Mouse (Mus musculus) hindbrain, embryonic 12.5 days (tissue): ENCODE measurements at regions not wholly inside any gene's neighbourhood (a gene's known extent, or its start where the extent isn't known, plus 50 kb on each side); places are given as distances from the start of the nearest gene placed in this dataset.

Experiments used
- ATAC-seq: fragments of 200-750 bp; cut with Nextera tagmentation; 2 replicates; pipeline ENCODE4 v1.8.0; 2017; ENCODE audit warnings: moderate TSS enrichment; ENCODE audit not compliant: low FRiP score
- H3K27ac ChIP-seq: fragments of 300-500 bp; sonication (generic); 2 replicates; pipeline ENCODE4 v1.5.1; 2016; ENCODE audit warnings: mild to moderate bottlenecking
- H3K27me3 ChIP-seq: fragments of 300-500 bp; sonication (generic); 2 replicates; pipeline ENCODE4 v1.6.1; 2016; ENCODE audit warnings: mild to moderate bottlenecking
- H3K36me3 ChIP-seq: fragments of 300-500 bp; sonication (generic); 2 replicates; pipeline ENCODE4 v1.6.1; 2016; ENCODE audit warnings: mild to moderate bottlenecking
- H3K4me1 ChIP-seq: fragments of 300-500 bp; sonication (generic); 2 replicates; pipeline ENCODE4 v1.6.1; 2016
- H3K4me2 ChIP-seq: fragments of 300-500 bp; sonication (generic); replicated peaks from 2 replicates; pipeline ENCODE4 v1.6.1; 2016; ENCODE audit warnings: mild to moderate bottlenecking
- H3K4me3 ChIP-seq: fragments of 300-500 bp; sonication (generic); 2 replicates; pipeline ENCODE4 v1.5.1; 2016; ENCODE audit warnings: mild to moderate bottlenecking
- H3K9ac ChIP-seq: fragments of 300-500 bp; sonication (generic); 2 replicates; pipeline ENCODE4 v1.6.1; 2016; ENCODE audit warnings: mild to moderate bottlenecking, moderate library complexity
- H3K9me3 ChIP-seq: fragments of 300-500 bp; sonication (generic); replicated peaks from 2 replicates; pipeline ENCODE4 v1.6.1; 2016; ENCODE audit warnings: mild to moderate bottlenecking
- WGBS: fragments of 180-500 bp; shearing (Covaris S2); methylation state at CpG from one replicate; pipeline ENCODE4 v1.1.7; 2016; 5-methylcytosine and 5-hydroxymethylcytosine counted together

GRCm38 (mm10) chr14:31930367-31930766, 98.4 kb upstream of the Galnt15 start:
- Histone ChIP-seq H3K9ac (no peak overlapping the region), H3K4me3 (no peak overlapping the region), H3K27me3 (no peaks in the 10 kb centered on the region), H3K9me3 (no peaks in the 10 kb centered on the region), H3K27ac (no peak overlapping the region), H3K4me1 (peaks cover 9% of the 10 kb centered on the region), H3K36me3 (no peaks in the 10 kb centered on the region), H3K4me2 (no peak overlapping the region)
- no peak for ATAC-seq
- WGBS, result 72% methylated on average over 9 of the region's 9 CpGs

DNA sequence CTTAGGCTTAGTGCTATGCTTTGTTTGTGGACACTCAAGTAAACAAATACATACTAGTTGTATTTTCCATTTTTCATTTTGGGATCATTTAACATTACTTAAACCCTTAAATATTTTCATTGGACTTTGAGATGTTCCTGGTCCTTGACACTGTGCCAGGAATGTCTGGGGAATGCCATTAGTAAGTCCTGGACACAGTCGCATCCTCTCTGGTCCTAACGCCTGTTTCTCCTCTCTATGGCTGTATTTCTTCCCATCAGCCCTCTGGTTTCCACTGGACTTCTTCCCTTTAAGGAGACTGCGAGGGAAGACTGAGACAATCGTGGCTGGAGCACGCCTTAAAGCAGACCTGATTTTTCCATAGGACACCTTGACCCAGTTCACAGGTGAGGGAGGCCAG, 96.8 kb upstream of the Galnt15 start:
- 94% methylated on average over 5 of the region's 5 CpGs for WGBS
- no peak overlapping the region for H3K4me3 ChIP-seq
- H3K9me3 ChIP-seq, result no peaks in the 10 kb centered on the region
- peaks cover 9% of the 10 kb centered on the region for H3K4me1 ChIP-seq
- no peaks in the 10 kb centered on the region for H3K27me3 ChIP-seq
- H3K4me2 ChIP-seq, result no peak overlapping the region
- no peaks in the 10 kb centered on the region for H3K36me3 ChIP-seq
- no peak for ATAC-seq
- H3K9ac ChIP-seq, result no peak overlapping the region
- H3K27ac ChIP-seq, result no peak overlapping the region

DNA sequence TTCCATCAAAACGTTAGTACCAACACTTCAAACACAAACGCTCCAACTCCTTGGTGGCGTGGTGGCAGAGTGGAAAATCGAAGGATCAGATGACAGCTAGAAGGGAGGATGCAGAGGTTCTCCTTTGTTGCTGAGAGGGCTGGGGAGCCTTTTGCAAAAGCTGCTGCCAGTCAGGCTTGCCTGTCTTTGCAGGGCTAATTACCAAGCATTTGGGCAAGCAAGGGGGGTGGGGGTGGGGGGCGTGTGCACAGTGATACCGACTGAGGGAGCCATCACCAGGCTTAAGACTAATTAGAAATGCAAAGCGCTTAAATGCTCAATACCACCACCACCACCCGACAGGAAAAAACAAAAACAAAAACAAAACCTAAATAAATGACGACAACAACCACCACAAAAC, 95.3 kb upstream of the Galnt15 start:
- peak; percentile 86 for ATAC-seq
- H3K9ac ChIP-seq, result peak overlapping the region; percentile 64
- peaks cover 9% of the 10 kb centered on the region for H3K4me1 ChIP-seq
- peak overlapping the region; percentile 97 for H3K27ac ChIP-seq
- 0 out of 2 replicates have a peak, but pooled peaks cover 7% of the 10 kb centered on the region for H3K9me3 ChIP-seq
- 2% methylated on average over 9 of the region's 9 CpGs for WGBS
- H3K36me3 ChIP-seq, result no peaks in the 10 kb centered on the region
- no peaks in the 10 kb centered on the region for H3K27me3 ChIP-seq
- peak overlapping the region; percentile 66 for H3K4me2 ChIP-seq
- H3K4me3 ChIP-seq, result peak overlapping the region; percentile 36

DNA sequence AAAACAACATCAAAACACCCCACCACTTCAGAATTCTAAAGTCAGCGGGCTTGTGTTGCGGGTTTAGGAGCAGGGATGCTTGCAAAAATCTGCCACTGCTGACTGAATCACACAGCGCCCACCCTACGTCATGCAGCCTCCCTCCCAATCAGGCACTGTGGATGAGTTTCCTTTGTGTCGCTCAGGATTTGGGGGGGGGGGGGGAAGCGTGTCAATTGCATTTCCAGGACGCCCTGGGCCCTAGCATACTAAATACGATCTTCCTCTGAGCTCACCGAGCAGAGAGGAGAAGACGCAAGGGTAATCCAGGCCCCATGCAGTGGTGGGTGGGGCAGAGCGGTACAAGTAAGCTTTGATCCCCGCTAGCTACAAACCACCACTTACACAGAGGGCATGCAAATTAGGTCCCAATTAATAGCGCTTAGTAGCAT, 94.9 kb upstream of the Galnt15 start:
- Histone ChIP-seq H3K9me3 (0 out of 2 replicates have a peak, but pooled peaks cover 7% of the 10 kb centered on the region), H3K9ac (peak overlapping the region; percentile 64), H3K27ac (peak overlapping the region; percentile 97), H3K36me3 (no peaks in the 10 kb centered on the region), H3K4me1 (peaks cover 9% of the 10 kb centered on the region), H3K4me2 (peak overlapping the region; percentile 66), H3K4me3 (peak overlapping the region; percentile 36), H3K27me3 (no peaks in the 10 kb centered on the region)
- peak; percentile 97 for ATAC-seq
- WGBS, result 2% methylated on average over 13 of the region's 13 CpGs

- 0 out of 2 replicates have a peak, but pooled peaks cover 7% of the 10 kb centered on the region for H3K9me3 ChIP-seq
- peak overlapping the region; percentile 36 for H3K4me3 ChIP-seq
- H3K27ac ChIP-seq, result peak overlapping the region; percentile 97
- H3K4me1 ChIP-seq, result peaks cover 9% of the 10 kb centered on the region
- H3K4me2 ChIP-seq, result peak overlapping the region; percentile 66
- ATAC-seq, result peak; percentile 77
- H3K36me3 ChIP-seq, result no peaks in the 10 kb centered on the region
- H3K27me3 ChIP-seq, result no peaks in the 10 kb centered on the region
- H3K9ac ChIP-seq, result peak overlapping the region; percentile 64
- WGBS, result under 1% methylated on average over 5 of the region's 6 CpGs
These were observed 94.5 kb upstream of the Galnt15 start for GRCm38 (mm10) chr14:31934321-31934720.

DNA sequence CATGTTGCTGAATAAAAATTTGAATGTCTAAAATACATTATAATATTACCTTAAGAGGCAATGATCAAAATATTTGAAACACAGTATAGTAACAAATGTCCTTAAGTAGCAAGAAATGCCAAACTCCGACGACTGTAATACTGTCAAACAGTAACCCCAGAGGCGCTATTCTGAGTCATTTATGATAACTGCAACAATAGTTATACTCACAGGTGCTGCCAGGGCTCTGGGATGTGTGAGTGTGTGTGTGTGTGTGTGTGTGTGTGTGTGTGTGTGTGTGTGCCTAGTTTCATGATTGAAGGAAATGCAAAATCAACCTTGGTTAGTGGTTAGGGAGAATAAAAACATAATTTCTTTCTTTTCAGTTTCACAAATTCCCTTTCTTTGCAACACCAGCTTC, 94.0 kb upstream of the Galnt15 start:
- Histone ChIP-seq H3K9me3 (0 out of 2 replicates have a peak, but pooled peaks cover 7% of the 10 kb centered on the region), H3K36me3 (no peaks in the 10 kb centered on the region), H3K4me2 (peak overlapping the region; percentile 66), H3K4me3 (peak overlapping the region; percentile 36; the same call in 1 of the 2 replicates), H3K9ac (peak overlapping the region; percentile 43; the same call in 1 of the 2 replicates), H3K27me3 (no peaks in the 10 kb centered on the region), H3K27ac (peak overlapping the region; percentile 97), H3K4me1 (peaks cover 9% of the 10 kb centered on the region)
- WGBS, result 17% methylated on average over 3 of the region's 3 CpGs
- no peak for ATAC-seq

DNA sequence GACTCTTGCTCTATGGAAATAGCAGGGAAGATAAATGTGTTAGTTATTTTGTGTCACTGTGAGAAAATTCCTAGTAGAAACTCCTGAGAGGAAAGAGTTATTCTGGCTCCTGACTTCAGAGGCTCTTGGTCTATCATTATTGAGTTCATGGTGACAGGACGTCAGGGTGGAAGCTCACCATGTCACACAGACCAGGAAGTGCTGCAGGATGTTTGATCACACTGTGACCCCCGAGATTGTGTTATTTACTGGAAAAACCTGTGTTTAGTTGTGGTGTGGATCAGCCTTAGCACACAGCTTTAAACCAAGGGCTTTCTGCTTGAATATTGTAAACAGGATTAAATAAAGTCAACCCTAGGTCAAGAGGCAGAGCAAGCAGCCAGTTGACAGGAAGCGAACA, 93.4 kb upstream of the Galnt15 start:
- Histone ChIP-seq H3K36me3 (no peaks in the 10 kb centered on the region), H3K4me3 (no peak overlapping the region), H3K4me2 (no peak overlapping the region), H3K9me3 (0 out of 2 replicates have a peak, but pooled peaks cover 7% of the 10 kb centered on the region), H3K27me3 (no peaks in the 10 kb centered on the region), H3K9ac (no peak overlapping the region), H3K4me1 (peaks cover 9% of the 10 kb centered on the region), H3K27ac (peak overlapping the region; percentile 97)
- no peak for ATAC-seq
- 59% methylated on average over 3 of the region's 3 CpGs for WGBS

- WGBS, result 85% methylated on average over 3 of the region's 3 CpGs
- no peak overlapping the region for H3K4me3 ChIP-seq
- no peak overlapping the region for H3K4me2 ChIP-seq
- no peak overlapping the region for H3K9ac ChIP-seq
- H3K4me1 ChIP-seq, result peaks cover 9% of the 10 kb centered on the region
- H3K36me3 ChIP-seq, result no peaks in the 10 kb centered on the region
- no peak for ATAC-seq
- no peaks in the 10 kb centered on the region for H3K27me3 ChIP-seq
- no peak overlapping the region for H3K27ac ChIP-seq
- H3K9me3 ChIP-seq, result 0 out of 2 replicates have a peak, but pooled peaks cover 7% of the 10 kb centered on the region
These were observed 92.2 kb upstream of the Galnt15 start for GRCm38 (mm10) chr14:31936581-31936980.

GRCm38 (mm10) chr14:31940900-31941299, 87.9 kb upstream of the Galnt15 start:
- ATAC-seq, result no peak
- Histone ChIP-seq H3K4me1 (no peaks in the 10 kb centered on the region), H3K9ac (no peak overlapping the region), H3K36me3 (no peaks in the 10 kb centered on the region), H3K4me2 (no peak overlapping the region), H3K4me3 (no peak overlapping the region), H3K27me3 (no peaks in the 10 kb centered on the region), H3K9me3 (0 out of 2 replicates have a peak, but pooled peaks cover 7% of the 10 kb centered on the region), H3K27ac (no peak overlapping the region)
- WGBS, result 83% methylated on average over 6 of the region's 6 CpGs

DNA sequence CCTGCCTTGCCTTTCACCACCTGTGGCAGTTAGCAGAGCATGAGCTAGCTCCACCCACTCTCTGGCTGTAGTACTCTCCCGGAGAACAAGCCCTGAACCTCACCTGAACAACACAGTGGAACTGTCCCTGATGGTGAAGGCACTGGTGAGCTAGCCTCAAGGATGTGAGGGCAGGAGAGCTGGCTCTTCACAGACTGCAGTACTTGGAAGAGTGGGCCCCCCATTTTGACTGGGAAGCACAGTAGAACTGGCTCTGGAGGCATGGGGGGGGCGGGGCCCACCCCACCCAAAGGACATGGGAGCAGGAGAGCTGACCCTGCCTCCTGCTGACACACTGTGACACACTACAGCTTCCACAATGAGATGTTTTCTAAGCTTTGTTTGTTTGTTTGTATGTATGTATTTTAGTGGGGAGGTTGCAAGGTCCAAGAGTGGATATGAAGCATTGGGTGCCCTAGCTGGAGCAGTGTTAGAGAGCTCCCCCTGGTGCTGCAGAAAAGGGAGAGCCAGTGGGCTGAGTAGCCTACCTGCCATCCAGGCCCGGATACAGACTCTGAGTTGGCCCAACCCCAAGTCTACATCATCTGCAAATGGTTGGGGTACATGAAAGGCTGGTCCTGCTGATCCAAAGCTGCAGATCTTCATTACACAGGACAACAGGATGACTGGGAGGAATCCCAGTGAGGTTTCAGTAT, 86.4 kb upstream of the Galnt15 start:
- Histone ChIP-seq H3K9me3 (0 out of 2 replicates have a peak, but pooled peaks cover 4% of the 10 kb centered on the region), H3K27ac (no peak overlapping the region)
- WGBS, result 72% methylated on average over 3 of the region's 3 CpGs

GRCm38 (mm10) chr14:31944682-31945081, 84.1 kb upstream of the Galnt15 start:
- Histone ChIP-seq H3K9ac (no peak overlapping the region), H3K4me3 (no peak overlapping the region), H3K27ac (no peak overlapping the region), H3K4me1 (0 out of 2 replicates have a peak, but pooled peaks cover 5% of the 10 kb centered on the region), H3K4me2 (no peak overlapping the region), H3K27me3 (no peaks in the 10 kb centered on the region), H3K36me3 (no peaks in the 10 kb centered on the region), H3K9me3 (no peaks in the 10 kb centered on the region)
- 88% methylated on average over 6 of the region's 6 CpGs for WGBS
- ATAC-seq, result no peak

More for the DNA sequence above, 86.4 kb upstream of the Galnt15 start:
- no peak overlapping the region for H3K4me3 ChIP-seq
- H3K4me2 ChIP-seq, result no peak overlapping the region
- no peak for ATAC-seq
- H3K4me1 ChIP-seq, result 0 out of 2 replicates have a peak, but pooled peaks cover 2% of the 10 kb centered on the region
- H3K9ac ChIP-seq, result no peak overlapping the region
- H3K36me3 ChIP-seq, result no peaks in the 10 kb centered on the region
- no peaks in the 10 kb centered on the region for H3K27me3 ChIP-seq

DNA sequence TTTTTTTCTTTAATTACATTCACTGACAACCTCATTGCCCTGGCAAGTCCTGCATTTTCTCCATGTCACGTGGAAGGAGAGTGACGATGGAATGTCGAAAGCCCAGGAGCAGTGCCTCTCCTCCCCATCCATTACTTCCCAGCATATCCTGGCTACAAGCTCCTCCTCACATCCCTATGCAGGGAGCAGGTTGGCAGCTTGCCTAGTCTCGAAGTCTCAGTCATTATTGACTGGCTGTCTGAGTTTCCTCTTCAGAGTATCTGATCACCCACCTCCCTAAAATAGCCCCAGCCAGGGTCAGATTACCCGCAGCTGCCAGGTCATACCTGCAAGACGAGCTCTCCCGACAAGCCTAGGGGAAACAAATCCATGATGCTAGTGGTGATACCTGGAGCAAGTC, 83.7 kb upstream of the Galnt15 start:
- Histone ChIP-seq H3K4me1 (0 out of 2 replicates have a peak, but pooled peaks cover 5% of the 10 kb centered on the region), H3K9ac (no peak overlapping the region), H3K9me3 (no peaks in the 10 kb centered on the region), H3K4me2 (no peak overlapping the region), H3K27ac (no peak overlapping the region), H3K27me3 (no peaks in the 10 kb centered on the region), H3K4me3 (no peak overlapping the region), H3K36me3 (no peaks in the 10 kb centered on the region)
- no peak for ATAC-seq
- 70% methylated on average over 7 of the region's 7 CpGs for WGBS

GRCm38 (mm10) chr14:31946032-31946431, 82.8 kb upstream of the Galnt15 start:
- H3K4me3 ChIP-seq, result no peak overlapping the region
- H3K9ac ChIP-seq, result no peak overlapping the region
- 0 out of 2 replicates have a peak, but pooled peaks cover 5% of the 10 kb centered on the region for H3K4me1 ChIP-seq
- no peak overlapping the region for H3K4me2 ChIP-seq
- 40% methylated on average over 1 of the region's 1 CpGs for WGBS
- no peaks in the 10 kb centered on the region for H3K36me3 ChIP-seq
- no peak overlapping the region for H3K27ac ChIP-seq
- no peaks in the 10 kb centered on the region for H3K9me3 ChIP-seq
- no peaks in the 10 kb centered on the region for H3K27me3 ChIP-seq
- ATAC-seq, result no peak
